Mouse (Mus musculus) liver, adult 2 months (tissue): ENCODE results near the gene Ascc2.

Experiments used
- CTCF ChIP-seq: fragments of 200-500 bp; IDR thresholded peaks from 2 replicates; pipeline ENCODE4 v1.5.1; 2011; ENCODE audit warnings: low read depth, low read length, control low read depth
- POLR2A ChIP-seq: fragments of 200-500 bp; IDR thresholded peaks from 2 replicates; pipeline ENCODE4 v1.6.1; 2011; ENCODE audit warnings: low read length, control low read depth; ENCODE audit not compliant: insufficient read depth; ENCODE audit errors: extremely low read depth

- TF ChIP-seq CTCF (no peak), POLR2A (no peak)
Observed at GRCm38 (mm10) chr11:4680126-4680525, 42.6 kb downstream of the Ascc2 start.
